Mouse (Mus musculus) heart, embryonic 11.5 days (tissue): ENCODE measurements around the gene Srsf10. TPM values are rescaled to one million over a fixed set of nuclear protein-coding genes. Genes with fewer than 3 reads are reported as not detected.
A peak's percentile ranks its signal among the peaks of the same experiment; 100 is the strongest.

Experiments
- ATAC-seq: fragments of 200-750 bp; cut with Nextera tagmentation; replicated peaks from 2 replicates; pipeline ENCODE4 v1.8.0; 2017; ENCODE audit warnings: moderate library complexity; ENCODE audit not compliant: insufficient number of reproducible peaks, low FRiP score, low TSS enrichment
- H3K27ac ChIP-seq: fragments of 300-500 bp; sonication (generic); 2 replicates; pipeline ENCODE4 v1.5.1; 2014; ENCODE audit warnings: mild to moderate bottlenecking, low read depth, low read length
- H3K27me3 ChIP-seq: fragments of 300-500 bp; sonication (generic); 2 replicates; pipeline ENCODE4 v1.6.1; 2014; ENCODE audit warnings: mild to moderate bottlenecking, low read length, mixed read lengths; ENCODE audit not compliant: control insufficient read depth, insufficient read depth
- H3K36me3 ChIP-seq: fragments of 300-500 bp; sonication (generic); 2 replicates; pipeline ENCODE4 v1.6.1; 2014; ENCODE audit warnings: mild to moderate bottlenecking, low read length, moderate library complexity, mixed read lengths; ENCODE audit not compliant: control insufficient read depth, insufficient read depth
- H3K4me1 ChIP-seq: fragments of 300-500 bp; sonication (generic); 2 replicates; pipeline ENCODE4 v1.6.1; 2014; ENCODE audit warnings: low read length; ENCODE audit not compliant: control insufficient read depth, insufficient read depth
- H3K4me2 ChIP-seq: fragments of 300-500 bp; sonication (generic); 2 replicates; pipeline ENCODE4 v1.6.1; 2014; ENCODE audit warnings: mild to moderate bottlenecking, moderate library complexity
- H3K4me3 ChIP-seq: fragments of 300-500 bp; sonication (generic); 2 replicates; pipeline ENCODE4 v1.5.1; 2014; ENCODE audit warnings: low read depth, low read length
- H3K9ac ChIP-seq: fragments of 300-500 bp; sonication (generic); 2 replicates; pipeline ENCODE4 v1.6.1; 2014; ENCODE audit warnings: mild to moderate bottlenecking, low read depth, low read length, moderate library complexity
- H3K9me3 ChIP-seq: fragments of 300-500 bp; sonication (generic); replicated peaks from 2 replicates; pipeline ENCODE4 v1.6.1; 2016; ENCODE audit warnings: low read length; ENCODE audit not compliant: control insufficient read depth
- WGBS: fragments of 180-500 bp; shearing (Covaris S2); extraction: QIAGEN DNeasy Blood & Tissue Kit; methylation state at CpG from one replicate; pipeline ENCODE4 v1.1.7; 2014; ENCODE audit not compliant: insufficient replicate concordance; 5-methylcytosine and 5-hydroxymethylcytosine counted together
- polyA plus RNA-seq: library from polyadenylated mRNA; unstranded; fragments of >200 nt; fragmentation: Nextera tagmentation; extraction: Ambion mirVana; gene quantifications from 2 replicates; pipeline ENCODE4 v1.2.1, GENCODE M21; 2014

The Srsf10 gene
- polyA plus RNA-seq: 191 and 202 TPM in 2 replicates

GRCm38 (mm10) chr4:135855536-135856222 lies at the start of gene Srsf10:
Gene Srsf10 (plus strand): TSS chr4:135855747.
- Histone ChIP-seq H3K4me3 (peak within 1 kb of the TSS; percentile 79), H3K27ac (peak within 1 kb of the TSS; percentile 99), H3K27me3 (no peaks in the 10 kb centered on the region), H3K4me1 (peaks cover 28% of the 10 kb centered on the region), H3K9me3 (no peaks in the 10 kb centered on the region), H3K9ac (peak within 1 kb of the TSS; percentile 94), H3K36me3 (no peaks in the 10 kb centered on the region), H3K4me2 (peak within 1 kb of the TSS; percentile 85)
- peak; percentile 91 for ATAC-seq
- under 1% methylated on average over 65 of the region's 67 CpGs for WGBS

DNA sequence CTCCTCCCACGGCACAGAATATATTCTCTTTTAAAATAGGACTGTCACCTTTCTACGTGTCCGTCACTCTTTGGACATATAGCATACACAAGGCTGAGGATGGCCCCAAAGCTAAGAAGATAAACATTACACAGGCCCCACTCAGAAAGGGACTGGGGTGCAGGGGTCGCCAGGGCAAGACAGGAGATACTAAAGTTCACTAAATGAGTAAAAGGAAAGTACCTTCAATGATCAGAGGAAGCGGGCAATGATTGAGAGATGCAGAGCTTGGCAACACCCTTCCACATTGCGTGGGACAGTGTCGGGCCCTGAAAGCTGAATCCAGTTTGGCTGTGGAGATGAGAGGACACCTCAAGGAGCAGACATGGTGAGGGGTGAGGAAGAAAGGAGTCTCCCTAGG lies 40.7 kb upstream of the Srsf10 start:
- H3K4me3 ChIP-seq: no peak overlapping the region
- no peaks in the 10 kb centered on the region for H3K4me1 ChIP-seq
- 75% methylated on average over 7 of the region's 7 CpGs for WGBS
- ATAC-seq: no peak
- no peak overlapping the region for H3K4me2 ChIP-seq
- no peak overlapping the region for H3K27ac ChIP-seq
- no peak overlapping the region for H3K9ac ChIP-seq
- no peaks in the 10 kb centered on the region; the same call in 1 of the 2 replicates for H3K9me3 ChIP-seq
- no peaks in the 10 kb centered on the region for H3K36me3 ChIP-seq
- H3K27me3 ChIP-seq: no peaks in the 10 kb centered on the region

DNA sequence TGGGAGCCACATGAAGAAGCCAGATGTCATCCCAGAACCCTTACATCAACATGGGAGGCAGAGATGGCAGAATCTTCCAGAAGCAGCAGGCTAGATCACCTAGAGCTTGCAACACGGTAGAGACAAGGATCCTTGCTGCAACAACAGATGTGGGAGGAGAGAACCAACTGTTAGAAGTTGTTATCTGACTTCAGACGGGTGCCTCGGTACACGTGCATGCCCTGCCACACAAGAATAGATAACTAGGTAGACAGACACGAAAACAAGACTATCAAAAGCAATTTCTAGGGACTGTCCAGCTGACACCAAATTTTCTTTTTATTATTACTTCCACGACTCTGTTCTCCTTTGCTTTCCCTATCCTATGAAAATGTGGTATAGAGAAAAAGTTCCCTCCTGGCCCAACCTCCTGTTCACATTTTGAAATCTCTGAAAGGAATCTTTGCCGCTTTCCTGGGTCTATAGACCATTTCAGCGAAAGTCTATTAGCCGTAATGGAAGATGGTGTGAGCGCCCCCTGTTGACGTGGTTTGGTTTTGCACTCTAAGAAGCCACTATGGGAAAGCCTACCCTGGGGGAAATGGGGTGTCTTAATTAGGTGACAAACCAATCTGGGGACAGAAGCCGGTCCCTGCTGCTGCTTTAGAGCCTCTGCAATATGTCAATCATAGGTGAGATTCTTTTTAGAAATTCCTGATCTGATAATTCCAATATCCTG lies 38.5 kb upstream of the Srsf10 start:
- H3K9me3 ChIP-seq: no peaks in the 10 kb centered on the region; the same call in 1 of the 2 replicates
- WGBS: 30% methylated on average over 12 of the region's 12 CpGs
- no peak for ATAC-seq

GRCm38 (mm10) chr4:135818366-135818765 lies 37.2 kb upstream of the Srsf10 start:
- no peak overlapping the region for H3K27ac ChIP-seq
- H3K27me3 ChIP-seq: no peaks in the 10 kb centered on the region
- no peak overlapping the region for H3K4me3 ChIP-seq
- H3K9me3 ChIP-seq: no peaks in the 10 kb centered on the region
- no peak for ATAC-seq
- WGBS: 82% methylated on average over 3 of the region's 3 CpGs
- H3K9ac ChIP-seq: no peak overlapping the region
- no peaks in the 10 kb centered on the region; the same call in 1 of the 2 replicates for H3K4me1 ChIP-seq
- no peak overlapping the region for H3K4me2 ChIP-seq
- no peaks in the 10 kb centered on the region for H3K36me3 ChIP-seq

More for the DNA sequence above, 38.5 kb upstream of the Srsf10 start:
- Histone ChIP-seq H3K4me2 (no peak overlapping the region), H3K27me3 (no peaks in the 10 kb centered on the region), H3K27ac (no peak overlapping the region), H3K4me1 (no peaks in the 10 kb centered on the region; the same call in 1 of the 2 replicates), H3K36me3 (no peaks in the 10 kb centered on the region), H3K9ac (no peak overlapping the region), H3K4me3 (no peak overlapping the region)

- no peak for ATAC-seq
These were observed 35.6 kb upstream of the Srsf10 start for GRCm38 (mm10) chr4:135819826-135820526.

GRCm38 (mm10) chr4:135821772-135822171 lies 33.8 kb upstream of the Srsf10 start:
- WGBS: 85% methylated on average over 4 of the region's 4 CpGs

More at GRCm38 (mm10) chr4:135819826-135820526, 35.6 kb upstream of the Srsf10 start:
- WGBS: 51% methylated on average over 17 of the region's 17 CpGs
- no peaks in the 10 kb centered on the region for H3K27me3 ChIP-seq
- no peaks in the 10 kb centered on the region; the same call in 1 of the 2 replicates for H3K4me1 ChIP-seq
- H3K9ac ChIP-seq: no peak overlapping the region
- no peak overlapping the region for H3K4me2 ChIP-seq
- H3K9me3 ChIP-seq: no peaks in the 10 kb centered on the region
- H3K27ac ChIP-seq: 0 out of 2 replicates have a peak overlapping the region, but pooled peaks have one; percentile 46
- H3K4me3 ChIP-seq: no peak overlapping the region
- no peaks in the 10 kb centered on the region for H3K36me3 ChIP-seq

GRCm38 (mm10) chr4:135823298-135823697 lies 32.2 kb upstream of the Srsf10 start:
- no peaks in the 10 kb centered on the region for H3K36me3 ChIP-seq
- H3K4me3 ChIP-seq: no peak overlapping the region
- H3K27me3 ChIP-seq: no peaks in the 10 kb centered on the region
- WGBS: 63% methylated on average over 2 of the region's 2 CpGs
- H3K4me1 ChIP-seq: peaks cover 1% of the 10 kb centered on the region
- ATAC-seq: no peak
- H3K9me3 ChIP-seq: no peaks in the 10 kb centered on the region
- H3K9ac ChIP-seq: no peak overlapping the region
- H3K4me2 ChIP-seq: no peak overlapping the region
- no peak overlapping the region for H3K27ac ChIP-seq

More at GRCm38 (mm10) chr4:135821772-135822171, 33.8 kb upstream of the Srsf10 start:
- Histone ChIP-seq H3K4me1 (no peaks in the 10 kb centered on the region; the same call in 1 of the 2 replicates), H3K36me3 (no peaks in the 10 kb centered on the region), H3K4me3 (no peak overlapping the region), H3K9me3 (no peaks in the 10 kb centered on the region), H3K4me2 (no peak overlapping the region), H3K9ac (no peak overlapping the region), H3K27ac (no peak overlapping the region), H3K27me3 (no peaks in the 10 kb centered on the region)
- no peak for ATAC-seq

- 52% methylated on average over 8 of the region's 8 CpGs for WGBS
These were observed 31.3 kb upstream of the Srsf10 start for GRCm38 (mm10) chr4:135824254-135824653.

More at GRCm38 (mm10) chr4:135824254-135824653, 31.3 kb upstream of the Srsf10 start:
- peaks cover 10% of the 10 kb centered on the region for H3K4me1 ChIP-seq
- H3K4me2 ChIP-seq: no peak overlapping the region
- H3K36me3 ChIP-seq: no peaks in the 10 kb centered on the region
- no peak overlapping the region for H3K27ac ChIP-seq
- ATAC-seq: no peak
- no peak overlapping the region for H3K9ac ChIP-seq
- H3K27me3 ChIP-seq: no peaks in the 10 kb centered on the region
- no peaks in the 10 kb centered on the region for H3K9me3 ChIP-seq
- no peak overlapping the region for H3K4me3 ChIP-seq
